In the genomic region with DNA sequence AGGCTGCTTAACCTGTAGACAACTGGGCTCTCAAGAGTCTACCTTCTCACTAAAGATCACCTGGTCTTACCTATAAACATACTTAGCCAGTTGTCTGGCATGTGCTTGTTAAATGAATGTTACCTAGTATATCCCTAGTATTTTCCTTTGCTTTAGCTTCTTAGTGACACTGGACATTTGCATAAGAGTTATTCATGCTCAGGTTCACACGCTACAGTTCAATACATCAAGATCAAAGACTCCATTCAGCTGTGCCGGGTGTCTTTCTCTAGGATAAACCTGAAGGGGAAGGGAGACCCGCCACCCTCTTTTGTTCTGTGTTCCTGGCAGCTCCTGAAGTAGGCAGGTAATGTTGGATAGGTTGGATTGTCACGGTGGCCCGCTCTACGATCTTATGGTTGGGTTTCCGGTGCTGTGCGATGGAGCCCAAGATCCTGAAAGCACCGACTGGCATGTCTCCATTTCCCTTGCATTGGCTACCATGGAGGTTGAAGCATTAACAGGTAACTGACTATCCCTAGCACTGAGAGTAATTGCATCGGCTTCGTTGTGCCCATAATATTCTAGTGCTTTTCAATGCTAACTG, we compare ENCODE assay signal across 9 mouse cellular contexts. TPM values are rescaled to one million over a fixed set of nuclear protein-coding genes. Genes with fewer than 3 reads are reported as not detected.
DNase-seq lines count a peak whose midpoint lies in the region; ATAC-seq lines count a peak whose summit lies in the region.
"Had no signal": no experiment of that assay in that cellular context is flagged by ENCODE, and none has a peak within 500 bp of the region (broad histone marks: within the 10 kb centered on the region; RNA-seq: fewer than 3 reads in every experiment).

No protein-coding gene starts in this region.

- peak; percentile 93 for DNase-seq in heart, adult 11 months
- DNase-seq in heart, postnatal 14 days: no peak
- DNase-seq in thymus, postnatal 4 days: peak; percentile 30
- no peak for DNase-seq in thymus, postnatal 0 days (ENCODE audit: low spot score)
- no peak for DNase-seq in liver, embryonic 11.5 days (ENCODE audit: low spot score)
- DNase-seq in c-Kit-positive CD71-positive TER-119-positive erythroid progenitor cells, embryonic 14.5 days (ENCODE audit: low spot score): no peak
- DNase-seq in left cerebral cortex, postnatal 36 days (ENCODE audit: low spot score in 2 of 2): no peak
- no peak for DNase-seq in right cerebral cortex, adult 2 months (ENCODE audit: low spot score in 2 of 2)

- no peaks in the 10 kb centered on the region for H3K27me3 ChIP-seq in liver, embryonic 11.5 days (replicated peaks; ENCODE audit: control insufficient read depth, insufficient read depth, low read length)
- H3K27me3 ChIP-seq: Patski had no signal

- 18% methylated on average over 11 of the region's 11 CpGs for WGBS in liver, embryonic 11.5 days

- H3K36me3 ChIP-seq in liver, embryonic 11.5 days (ENCODE audit: control insufficient read depth, insufficient read depth, low read length): no peaks in the 10 kb centered on the region

- no peaks in the 10 kb centered on the region for H3K9me3 ChIP-seq in liver, embryonic 11.5 days (ENCODE audit: control insufficient read depth, low read length)

- intact Hi-C loops in heart, postnatal 14 days (cut with DNase I): no loop called here
- intact Hi-C loops in left cerebral cortex, postnatal 36 days (cut with DNase I): no loop called here

- ATAC-seq in liver, embryonic 11.5 days (replicated peaks; ENCODE audit: low FRiP score): no peak

- peak overlapping the region; percentile 99 for H3K4me2 ChIP-seq in liver, embryonic 11.5 days

- H3K9ac ChIP-seq in liver, embryonic 11.5 days (ENCODE audit: low read depth, low read length): peak overlapping the region; percentile 58; the same call in 1 of the 2 replicates

- peaks cover 35% of the 10 kb centered on the region for H3K4me1 ChIP-seq in liver, embryonic 11.5 days (replicated peaks; ENCODE audit: control insufficient read depth, insufficient read depth, low read length)

- peak overlapping the region; percentile 80 for H3K4me3 ChIP-seq in liver, embryonic 11.5 days (ENCODE audit: low read depth, low read length)

- H3K27ac ChIP-seq in liver, embryonic 11.5 days (ENCODE audit: low read depth, low read length): 0 out of 2 replicates have a peak overlapping the region, but pooled peaks have one; percentile 99

RNA-seq across cellular contexts. Expression of gene Mnt, which starts 1.7 kb away (rescaled TPM):
- total RNA-seq in heart, postnatal 14 days (2021): 10 to 100 TPM; 10.5 to 11.6 TPM
- polyA plus RNA-seq in thymus, postnatal 0 days (2015; fragmentation: Nextera tagmentation; extraction: Ambion mirVana): 4.9 and 5.8 TPM in 2 replicates
- 3.5 and 3.9 TPM in 2 replicates for polyA plus RNA-seq in liver, embryonic 11.5 days (2014; fragmentation: Nextera tagmentation; extraction: Ambion mirVana)
- total RNA-seq in left cerebral cortex, postnatal 36 days (2021): 10 to 100 TPM; 31.5 to 31.7 TPM

RNA-seq across cellular contexts. Expression of gene Mettl16, which starts 58.4 kb away (rescaled TPM):
- 10 to 100 TPM; 11.2 to 14.2 TPM for total RNA-seq in heart, postnatal 14 days (2021)
- 30.3 and 34.3 TPM in 2 replicates for polyA plus RNA-seq in thymus, postnatal 0 days (2015; fragmentation: Nextera tagmentation; extraction: Ambion mirVana)
- polyA plus RNA-seq in liver, embryonic 11.5 days (2014; fragmentation: Nextera tagmentation; extraction: Ambion mirVana): 57.7 and 63.0 TPM in 2 replicates
- 10 to 100 TPM; 19.8 to 26.7 TPM for total RNA-seq in left cerebral cortex, postnatal 36 days (2021)

Comparison
In these comparisons a context has a peak if more than half of its experiments do, and no peak if none do; other contexts are left out.
1. DNase-seq: peak in heart, adult 11 months (single experiment) and thymus, postnatal 4 days (single experiment); none in heart, postnatal 14 days (0 of 2), thymus, postnatal 0 days (single experiment), liver, embryonic 11.5 days (single experiment), c-Kit-positive CD71-positive TER-119-positive erythroid progenitor cells, embryonic 14.5 days (single experiment), left cerebral cortex, postnatal 36 days (0 of 2) and right cerebral cortex, adult 2 months (0 of 2).